Mouse (Mus musculus): ENCODE results near the gene Akap2. TPM values are rescaled to one million over a fixed set of nuclear protein-coding genes. Genes with fewer than 3 reads are reported as not detected.

The Akap2 gene
- polyA plus RNA-seq, 1 experiment = 0.01 TPM

DNA sequence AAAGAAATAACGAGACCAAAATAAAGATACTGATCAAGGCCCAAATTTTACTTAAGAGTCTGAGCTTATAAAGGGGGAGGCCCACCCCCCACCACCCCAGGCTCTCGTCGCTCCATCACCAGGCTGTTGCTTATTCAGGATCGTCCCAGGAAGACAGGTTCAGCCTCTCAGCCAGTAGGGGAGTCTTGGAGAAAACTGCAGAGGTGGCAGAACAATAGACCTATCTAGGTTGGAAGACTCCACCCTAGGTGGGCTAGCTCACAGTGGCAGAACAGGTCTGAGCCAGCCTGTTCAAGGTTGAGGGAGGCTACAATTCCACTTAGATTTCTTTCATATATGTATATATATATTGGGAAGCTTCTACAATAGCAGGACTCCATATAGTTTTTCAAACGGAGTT, 216.7 kb downstream of the Akap2 start:
- no peak for TF ChIP-seq GATA1 (IDR thresholded peaks at IDR 0.05; ENCODE audit: low read length)

DNA sequence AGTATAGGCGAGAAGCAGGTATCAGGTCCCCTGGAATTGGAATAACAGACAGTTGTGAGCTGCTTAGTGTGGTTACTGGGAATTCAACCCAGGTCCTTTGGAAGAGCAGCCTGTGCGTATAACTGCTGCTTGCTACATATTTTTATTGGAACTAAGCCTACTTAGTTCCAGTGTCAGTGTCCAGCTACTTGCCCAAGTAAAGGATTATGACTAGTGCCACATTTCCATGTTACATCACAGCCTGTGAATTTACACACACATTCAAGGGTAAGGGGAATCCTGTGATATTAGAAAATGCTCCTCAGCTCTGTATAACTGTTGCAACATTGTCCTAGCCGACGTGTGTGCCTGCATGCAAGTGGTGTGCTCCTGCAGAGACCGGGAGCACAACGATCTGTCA, 219.8 kb downstream of the Akap2 start:
- no peak for TF ChIP-seq GATA1 (IDR thresholded peaks at IDR 0.05; ENCODE audit: low read length)

GRCm38 (mm10) chr4:57940631-57941030, 223.2 kb downstream of the Akap2 start:
- TF ChIP-seq GATA1 (IDR thresholded peaks at IDR 0.05; ENCODE audit: low read length) = no peak

DNA sequence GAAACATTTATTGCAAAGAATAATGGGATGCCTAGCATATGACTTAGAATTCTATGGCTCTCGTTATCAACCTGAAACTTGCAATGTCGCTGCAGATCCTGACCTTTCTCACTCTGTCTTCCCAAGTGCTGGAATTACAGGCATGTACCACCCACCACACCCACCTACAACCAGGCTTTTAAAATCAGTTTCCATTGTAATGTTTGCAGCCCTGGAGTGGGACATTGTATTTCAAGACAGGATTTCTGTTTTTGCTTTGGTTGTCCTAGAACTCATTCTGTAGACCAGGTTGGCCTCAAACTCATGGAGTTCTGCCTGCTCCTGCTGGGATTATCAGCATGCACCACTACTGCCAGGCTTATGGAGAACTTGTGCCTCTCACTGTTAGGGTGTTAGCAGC, 225.4 kb downstream of the Akap2 start:
- TF ChIP-seq GATA1 (IDR thresholded peaks at IDR 0.05; ENCODE audit: low read length) = no peak

Other genes with a start within 250 kb of the Akap2 start
- not detected in 2 replicates for gene Pakap, start 149.5 kb upstream of the Akap2 start, polyA plus RNA-seq (2012)
- not detected in 2 replicates for gene D630039A03Rik, start 198.6 kb downstream of the Akap2 start, polyA plus RNA-seq (2012)
- gene Txn1, start 238.8 kb downstream of the Akap2 start, polyA plus RNA-seq (2012) = 16.8 and 41.9 TPM in 2 replicates

All from G1E-ER4 (cell line).